In genomic region chr7:28598951-28599350, GRCm38 (mm10) we compare ENCODE assay signal across 33 mouse cellular contexts. TPM values are rescaled to one million over a fixed set of nuclear protein-coding genes. Genes with fewer than 3 reads are reported as not detected.
DNase-seq lines count a peak whose midpoint lies in the region; ATAC-seq and TF ChIP-seq lines count a peak whose summit lies in the region.
"Had no signal": no experiment of that assay in that cellular context is flagged by ENCODE, and none has a peak within 500 bp of the region (broad histone marks: within the 10 kb centered on the region; RNA-seq: fewer than 3 reads in every experiment).

No protein-coding gene starts in this region.

- H3K9me3 ChIP-seq in liver, embryonic 12.5 days (replicated peaks): no peaks in the 10 kb centered on the region
- H3K9me3 ChIP-seq in neural tube, embryonic 13.5 days: no peaks in the 10 kb centered on the region
- H3K9me3 ChIP-seq in neural tube, embryonic 15.5 days (replicated peaks): no peaks in the 10 kb centered on the region
- H3K9me3 ChIP-seq in liver, postnatal 0 days (ENCODE audit: low read length): no peaks in the 10 kb centered on the region
- H3K9me3 ChIP-seq: heart, embryonic 15.5 days; limb, embryonic 13.5 days; liver, embryonic 15.5 days; megakaryocyte, embryonic 14.5 days; midbrain, embryonic 15.5 days; neural tube, embryonic 12.5 days had no signal

- TF ChIP-seq CTCF in liver, postnatal 0 days (IDR thresholded peaks at IDR 0.05; ENCODE audit: low read depth): no peak

- H3K27me3 ChIP-seq in liver, embryonic 12.5 days (replicated peaks): no peaks in the 10 kb centered on the region
- no peaks in the 10 kb centered on the region for H3K27me3 ChIP-seq in neural tube, embryonic 13.5 days
- H3K27me3 ChIP-seq in neural tube, embryonic 15.5 days (replicated peaks): no peaks in the 10 kb centered on the region
- H3K27me3 ChIP-seq in liver, postnatal 0 days (ENCODE audit: insufficient read depth, low read length): no peaks in the 10 kb centered on the region
- H3K27me3 ChIP-seq: heart, embryonic 15.5 days; limb, embryonic 13.5 days; liver, embryonic 15.5 days; midbrain, embryonic 15.5 days; neural tube, embryonic 12.5 days had no signal

- no peak for ATAC-seq in liver, embryonic 12.5 days
- no peak for ATAC-seq in neural tube, embryonic 13.5 days (ENCODE audit: low read depth)
- no peak for ATAC-seq in neural tube, embryonic 15.5 days (ENCODE audit: low FRiP score)
- ATAC-seq in liver, postnatal 0 days: no peak

- no peak overlapping the region for H3K9ac ChIP-seq in liver, embryonic 12.5 days
- 0 out of 2 replicates have a peak overlapping the region, but pooled peaks have one; percentile 12 for H3K9ac ChIP-seq in neural tube, embryonic 13.5 days
- no peak overlapping the region for H3K9ac ChIP-seq in neural tube, embryonic 15.5 days (replicated peaks)
- H3K9ac ChIP-seq in liver, postnatal 0 days (replicated peaks): no peak overlapping the region
- H3K9ac ChIP-seq: forebrain, postnatal 0 days; limb, embryonic 13.5 days; midbrain, embryonic 15.5 days; neural tube, embryonic 12.5 days had no signal

- peaks cover 13% of the 10 kb centered on the region for H3K36me3 ChIP-seq in liver, embryonic 12.5 days
- H3K36me3 ChIP-seq in neural tube, embryonic 13.5 days: no peaks in the 10 kb centered on the region
- no peaks in the 10 kb centered on the region for H3K36me3 ChIP-seq in neural tube, embryonic 15.5 days
- H3K36me3 ChIP-seq in liver, postnatal 0 days (replicated peaks; ENCODE audit: insufficient read depth, low read length): 0 out of 2 replicates have a peak, but pooled peaks cover 4% of the 10 kb centered on the region
- H3K36me3 ChIP-seq: heart, embryonic 15.5 days; midbrain, embryonic 15.5 days had no signal

- WGBS in liver, embryonic 12.5 days (ENCODE audit: insufficient replicate concordance): 64% methylated on average over 2 of the region's 2 CpGs
- 69% methylated on average over 2 of the region's 2 CpGs for WGBS in neural tube, embryonic 13.5 days
- WGBS in neural tube, embryonic 15.5 days: 67% methylated on average over 2 of the region's 2 CpGs
- 63% methylated on average over 2 of the region's 2 CpGs for WGBS in liver, postnatal 0 days (ENCODE audit: insufficient replicate concordance)

- peak; percentile 9 for DNase-seq in embryo, embryonic 10.5 days (ENCODE audit: low spot score)
- no peak for DNase-seq in embryo, embryonic 11 days
- DNase-seq in liver: no peak
- DNase-seq in liver, postnatal 0 days: no peak
- DNase-seq in right cerebral cortex, adult 18-20 months: no peak
- DNase-seq: adrenal gland, postnatal 14 days; cerebellum, adult 11 months; cerebellum, adult 9-10 months; cerebellum, postnatal 36 days; forebrain, postnatal 0 days; gastrocnemius, postnatal 10 days; kidney, postnatal 14 days; lung, postnatal 4 days; retina, postnatal 1 day; right cerebral cortex, postnatal 25 days; thymus, adult 18-20 months; thymus, postnatal 25 days had no signal

- peak overlapping the region; percentile 81; the same call in 1 of the 2 replicates for H3K4me2 ChIP-seq in liver, embryonic 12.5 days
- H3K4me2 ChIP-seq in neural tube, embryonic 13.5 days: no peak overlapping the region
- no peak overlapping the region for H3K4me2 ChIP-seq in neural tube, embryonic 15.5 days
- H3K4me2 ChIP-seq in liver, postnatal 0 days (ENCODE audit: low read depth, low read length): peak overlapping the region; percentile 73; the same call in 1 of the 2 replicates

- no peak overlapping the region for H3K27ac ChIP-seq in liver, embryonic 12.5 days
- H3K27ac ChIP-seq in neural tube, embryonic 13.5 days (replicated peaks): no peak overlapping the region
- no peak overlapping the region for H3K27ac ChIP-seq in neural tube, embryonic 15.5 days (replicated peaks)
- no peak overlapping the region for H3K27ac ChIP-seq in liver, postnatal 0 days (ENCODE audit: low read depth)
- H3K27ac ChIP-seq: heart, embryonic 15.5 days; hindbrain, embryonic 14.5 days; left cerebral cortex, adult 2 months; limb, embryonic 13.5 days; midbrain, embryonic 15.5 days; neural tube, embryonic 12.5 days had no signal

- TF ChIP-seq EP300 in liver, postnatal 0 days (IDR thresholded peaks at IDR 0.05; ENCODE audit: low read depth): no peak

- H3K4me1 ChIP-seq in liver, embryonic 12.5 days: peaks cover 44% of the 10 kb centered on the region
- H3K4me1 ChIP-seq in neural tube, embryonic 13.5 days (replicated peaks): peaks cover 50% of the 10 kb centered on the region
- H3K4me1 ChIP-seq in neural tube, embryonic 15.5 days: peaks cover 52% of the 10 kb centered on the region
- H3K4me1 ChIP-seq in liver, postnatal 0 days (ENCODE audit: insufficient read depth): peaks cover 30% of the 10 kb centered on the region

- no peak overlapping the region for H3K4me3 ChIP-seq in liver, embryonic 12.5 days
- no peak overlapping the region for H3K4me3 ChIP-seq in neural tube, embryonic 13.5 days
- H3K4me3 ChIP-seq in neural tube, embryonic 15.5 days (replicated peaks): no peak overlapping the region
- H3K4me3 ChIP-seq in liver, postnatal 0 days (ENCODE audit: low read depth, low read length): no peak overlapping the region

RNA-seq across cellular contexts. Expression of gene Pak4, which starts 1.0 kb away (rescaled TPM):
- 24.3 and 24.6 TPM in 2 replicates for polyA plus RNA-seq in liver, embryonic 12.5 days (2016; fragmentation: Nextera tagmentation; extraction: Ambion mirVana)
- 20.1 and 20.2 TPM in 2 replicates for polyA plus RNA-seq in neural tube, embryonic 13.5 days (2015; fragmentation: Nextera tagmentation; extraction: Ambion mirVana)
- polyA plus RNA-seq in neural tube, embryonic 15.5 days (2015; fragmentation: Nextera tagmentation; extraction: Ambion mirVana): 16.0 and 23.1 TPM in 2 replicates
- polyA plus RNA-seq in liver, postnatal 0 days (2015; fragmentation: Nextera tagmentation; extraction: Ambion mirVana): 5.3 and 6.2 TPM in 2 replicates

RNA-seq across cellular contexts. Expression of gene Samd4b, which starts 1.0 kb away (rescaled TPM):
- polyA plus RNA-seq in liver, embryonic 12.5 days (2016; fragmentation: Nextera tagmentation; extraction: Ambion mirVana): 10.0 and 12.5 TPM in 2 replicates
- 25.6 and 26.9 TPM in 2 replicates for polyA plus RNA-seq in neural tube, embryonic 13.5 days (2015; fragmentation: Nextera tagmentation; extraction: Ambion mirVana)
- 20.3 and 22.8 TPM in 2 replicates for polyA plus RNA-seq in neural tube, embryonic 15.5 days (2015; fragmentation: Nextera tagmentation; extraction: Ambion mirVana)
- polyA plus RNA-seq in liver, postnatal 0 days (2015; fragmentation: Nextera tagmentation; extraction: Ambion mirVana): 3.5 and 4.3 TPM in 2 replicates

RNA-seq across cellular contexts. Expression of gene Acp7, which starts 32.2 kb away (rescaled TPM):
- not detected in 2 replicates for polyA plus RNA-seq in liver, embryonic 12.5 days (2016; fragmentation: Nextera tagmentation; extraction: Ambion mirVana)
- not detected in 2 replicates for polyA plus RNA-seq in neural tube, embryonic 13.5 days (2015; fragmentation: Nextera tagmentation; extraction: Ambion mirVana)
- 0.09 and 0.10 TPM in 2 replicates for polyA plus RNA-seq in neural tube, embryonic 15.5 days (2015; fragmentation: Nextera tagmentation; extraction: Ambion mirVana)
- polyA plus RNA-seq in liver, postnatal 0 days (2015; fragmentation: Nextera tagmentation; extraction: Ambion mirVana): not detected in 2 replicates
- polyA plus RNA-seq: C2C12; gonadal fat pad, adult 2 months; heart, embryonic 15.5 days; intestine, postnatal 0 days; limb, embryonic 13.5 days; liver, embryonic 15.5 days; lung, embryonic 16.5 days; neural tube, embryonic 12.5 days; stomach, embryonic 16.5 days had no signal

RNA-seq across cellular contexts. Expression of gene Nccrp1, which starts 51.9 kb away (rescaled TPM):
- not detected in 2 replicates for polyA plus RNA-seq in liver, embryonic 12.5 days (2016; fragmentation: Nextera tagmentation; extraction: Ambion mirVana)
- not detected in 2 replicates for polyA plus RNA-seq in neural tube, embryonic 13.5 days (2015; fragmentation: Nextera tagmentation; extraction: Ambion mirVana)
- polyA plus RNA-seq in neural tube, embryonic 15.5 days (2015; fragmentation: Nextera tagmentation; extraction: Ambion mirVana): 0.31 and 0.36 TPM in 2 replicates
- not detected in 2 replicates for polyA plus RNA-seq in liver, postnatal 0 days (2015; fragmentation: Nextera tagmentation; extraction: Ambion mirVana)
- polyA plus RNA-seq: C2C12; forebrain, postnatal 0 days; heart, embryonic 15.5 days; intestine, postnatal 0 days; limb, embryonic 13.5 days; liver, embryonic 15.5 days; lung, embryonic 16.5 days; neural tube, embryonic 12.5 days had no signal

RNA-seq across cellular contexts. Expression of gene Sycn, which starts 58.3 kb away (rescaled TPM):
- polyA plus RNA-seq in liver, embryonic 12.5 days (2016; fragmentation: Nextera tagmentation; extraction: Ambion mirVana): not detected in 2 replicates
- polyA plus RNA-seq in neural tube, embryonic 13.5 days (2015; fragmentation: Nextera tagmentation; extraction: Ambion mirVana): not detected in 2 replicates
- polyA plus RNA-seq in neural tube, embryonic 15.5 days (2015; fragmentation: Nextera tagmentation; extraction: Ambion mirVana): 1.3 TPM in 1 of 2 replicates, not detected in the other
- polyA plus RNA-seq in liver, postnatal 0 days (2015; fragmentation: Nextera tagmentation; extraction: Ambion mirVana): 1.3 and 7.7 TPM in 2 replicates
- polyA plus RNA-seq: C2C12; forebrain, postnatal 0 days; heart, embryonic 15.5 days; hindbrain, embryonic 14.5 days; limb, embryonic 13.5 days; liver, embryonic 15.5 days; lung, embryonic 16.5 days; midbrain, embryonic 15.5 days; neural tube, embryonic 12.5 days had no signal

Comparison
In these comparisons a context has a peak if more than half of its experiments do, and no peak if none do; other contexts are left out.
1. H3K4me2 ChIP-seq: peak in liver, embryonic 12.5 days (single experiment) and liver, postnatal 0 days (single experiment); none in neural tube, embryonic 13.5 days (single experiment) and neural tube, embryonic 15.5 days (single experiment).